ENCODE assay signal across 9 mouse cellular contexts in the genomic region with DNA sequence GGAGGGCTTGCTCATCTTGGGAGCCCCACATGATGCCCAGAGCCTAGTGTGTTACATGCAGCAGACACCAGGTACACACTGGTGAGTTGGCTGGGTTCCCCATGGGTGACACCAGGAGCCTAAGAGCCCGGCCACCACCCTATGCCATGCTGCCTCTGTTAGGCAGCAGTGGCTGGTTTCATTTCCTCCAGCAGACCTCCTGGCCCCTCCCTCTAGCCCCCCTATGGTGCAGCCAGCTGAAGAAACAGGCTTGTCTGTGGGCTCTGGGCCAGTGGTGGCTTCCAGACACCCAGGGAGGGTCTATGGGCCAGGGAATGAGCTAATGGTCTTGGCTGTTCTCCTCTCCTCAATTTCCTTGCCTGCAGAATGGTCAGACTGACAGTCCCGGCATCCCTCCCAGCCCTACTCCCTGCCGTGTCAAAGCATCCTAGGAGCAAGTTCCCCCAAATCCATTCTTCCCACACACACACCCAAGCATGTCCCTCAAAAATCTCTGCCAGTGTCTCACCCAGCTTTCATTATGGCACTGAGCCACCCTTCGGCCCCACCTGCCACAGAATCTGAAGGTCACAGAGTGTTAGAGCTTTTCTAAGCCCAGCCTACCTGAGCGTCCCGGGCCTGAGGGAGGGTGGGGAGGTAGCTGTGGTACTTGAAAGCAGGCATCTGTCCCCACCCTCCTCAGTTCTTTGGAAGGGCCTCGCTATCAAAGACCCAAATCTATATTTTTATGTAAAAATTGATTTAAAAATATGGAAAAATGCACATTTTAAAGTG. TPM values are rescaled to one million over a fixed set of nuclear protein-coding genes. Genes with fewer than 3 reads are reported as not detected.
DNase-seq lines count a peak whose midpoint lies in the region; ATAC-seq and TF ChIP-seq lines count a peak whose summit lies in the region.
"Had no signal": no experiment of that assay in that cellular context is flagged by ENCODE, and none has a peak within 500 bp of the region (broad histone marks: within the 10 kb centered on the region; RNA-seq: fewer than 3 reads in every experiment).

No protein-coding gene starts in this region.

- DNase-seq in heart, postnatal 4 days: peak; percentile 55
- no peak for DNase-seq in stomach, postnatal 0 days (ENCODE audit: low spot score)
- DNase-seq in hindbrain, embryonic 10.5 days (ENCODE audit: low spot score): peak; percentile 61
- no peak for DNase-seq in adipocyte (ENCODE audit: low spot score)
- no peak for DNase-seq in c-Kit-positive CD71-positive TER-119-positive erythroid progenitor cells, embryonic 14.5 days (ENCODE audit: low spot score)

- peaks cover 20% of the 10 kb centered on the region for H3K27me3 ChIP-seq in heart, embryonic 12.5 days (replicated peaks)
- peaks cover 28% of the 10 kb centered on the region for H3K27me3 ChIP-seq in stomach, embryonic 15.5 days (replicated peaks)
- H3K27me3 ChIP-seq in stomach, postnatal 0 days (ENCODE audit: control insufficient read depth, insufficient read depth, low read length): no peaks in the 10 kb centered on the region
- peaks cover 72% of the 10 kb centered on the region for H3K27me3 ChIP-seq in hindbrain, embryonic 10.5 days (ENCODE audit: insufficient read depth, poor library complexity, severe bottlenecking)
- H3K27me3 ChIP-seq in liver, embryonic 12.5 days (replicated peaks): peaks cover 87% of the 10 kb centered on the region

- peaks cover 89% of the 10 kb centered on the region for H3K4me1 ChIP-seq in heart, embryonic 12.5 days (replicated peaks)
- peaks cover 44% of the 10 kb centered on the region for H3K4me1 ChIP-seq in stomach, embryonic 15.5 days
- no peaks in the 10 kb centered on the region for H3K4me1 ChIP-seq in stomach, postnatal 0 days (replicated peaks; ENCODE audit: control insufficient read depth, insufficient read depth)
- peaks cover 92% of the 10 kb centered on the region for H3K4me1 ChIP-seq in hindbrain, embryonic 10.5 days (replicated peaks)
- 0 out of 2 replicates have a peak, but pooled peaks cover 7% of the 10 kb centered on the region for H3K4me1 ChIP-seq in liver, embryonic 12.5 days

- TF ChIP-seq EP300 in stomach, postnatal 0 days (optimal IDR thresholded peaks at IDR 0.05): no peak

- no peak overlapping the region for H3K4me3 ChIP-seq in heart, embryonic 12.5 days
- no peak overlapping the region for H3K4me3 ChIP-seq in stomach, embryonic 15.5 days (replicated peaks)
- no peak overlapping the region for H3K4me3 ChIP-seq in stomach, postnatal 0 days (ENCODE audit: low read depth, low read length)
- H3K4me3 ChIP-seq in hindbrain, embryonic 10.5 days: no peak overlapping the region
- H3K4me3 ChIP-seq in liver, embryonic 12.5 days: no peak overlapping the region

- no peak overlapping the region for H3K27ac ChIP-seq in heart, embryonic 12.5 days (ENCODE audit: poor library complexity, severe bottlenecking)
- no peak overlapping the region for H3K27ac ChIP-seq in stomach, embryonic 15.5 days
- H3K27ac ChIP-seq in stomach, postnatal 0 days (replicated peaks): no peak overlapping the region
- H3K27ac ChIP-seq in hindbrain, embryonic 10.5 days: peak overlapping the region; percentile 75
- H3K27ac ChIP-seq in liver, embryonic 12.5 days: no peak overlapping the region
- H3K27ac ChIP-seq: macrophage had no signal

- TF ChIP-seq CTCF in stomach, postnatal 0 days (IDR thresholded peaks at IDR 0.05; ENCODE audit: low read depth): no peak

- H3K9me3 ChIP-seq in heart, embryonic 12.5 days (replicated peaks): no peaks in the 10 kb centered on the region
- no peaks in the 10 kb centered on the region for H3K9me3 ChIP-seq in stomach, embryonic 15.5 days
- H3K9me3 ChIP-seq in stomach, postnatal 0 days (ENCODE audit: control insufficient read depth, low read length): no peaks in the 10 kb centered on the region
- no peaks in the 10 kb centered on the region for H3K9me3 ChIP-seq in hindbrain, embryonic 10.5 days
- H3K9me3 ChIP-seq in liver, embryonic 12.5 days (replicated peaks): no peaks in the 10 kb centered on the region

- no peak overlapping the region for H3K4me2 ChIP-seq in heart, embryonic 12.5 days
- H3K4me2 ChIP-seq in stomach, embryonic 15.5 days: no peak overlapping the region
- H3K4me2 ChIP-seq in stomach, postnatal 0 days (replicated peaks; ENCODE audit: low read depth): no peak overlapping the region
- no peak overlapping the region for H3K4me2 ChIP-seq in liver, embryonic 12.5 days

- no peaks in the 10 kb centered on the region for H3K36me3 ChIP-seq in heart, embryonic 12.5 days
- H3K36me3 ChIP-seq in stomach, embryonic 15.5 days: no peaks in the 10 kb centered on the region
- H3K36me3 ChIP-seq in stomach, postnatal 0 days (ENCODE audit: control insufficient read depth, insufficient read depth, low read length): no peaks in the 10 kb centered on the region
- no peaks in the 10 kb centered on the region for H3K36me3 ChIP-seq in hindbrain, embryonic 10.5 days
- H3K36me3 ChIP-seq in liver, embryonic 12.5 days: no peaks in the 10 kb centered on the region

- 34% methylated on average over 7 of the region's 7 CpGs for WGBS in heart, embryonic 12.5 days
- 44% methylated on average over 7 of the region's 7 CpGs for WGBS in stomach, embryonic 15.5 days
- 42% methylated on average over 7 of the region's 7 CpGs for WGBS in stomach, postnatal 0 days
- WGBS in hindbrain, embryonic 10.5 days: 44% methylated on average over 7 of the region's 7 CpGs
- WGBS in liver, embryonic 12.5 days (ENCODE audit: insufficient replicate concordance): 29% methylated on average over 7 of the region's 7 CpGs

- no peak for ATAC-seq in heart, embryonic 12.5 days (ENCODE audit: insufficient number of reproducible peaks, low FRiP score)
- 0 out of 2 replicates have a peak, but pooled peaks have one; percentile 17 for ATAC-seq in stomach, embryonic 15.5 days (ENCODE audit: insufficient read depth, low FRiP score, low read depth)
- ATAC-seq in stomach, postnatal 0 days (ENCODE audit: low FRiP score, low TSS enrichment): no peak
- no peak for ATAC-seq in liver, embryonic 12.5 days

- H3K9ac ChIP-seq in heart, embryonic 12.5 days: no peak overlapping the region
- H3K9ac ChIP-seq in stomach, embryonic 15.5 days: no peak overlapping the region
- H3K9ac ChIP-seq in stomach, postnatal 0 days (ENCODE audit: low read length): no peak overlapping the region
- no peak overlapping the region for H3K9ac ChIP-seq in liver, embryonic 12.5 days

RNA-seq across cellular contexts. Expression of a gene that starts 29.6 kb away (rescaled TPM):
- 100 to 1,000 TPM; 463 to 468 TPM for total RNA-seq in heart, postnatal 4 days (2021)
- polyA plus RNA-seq in heart, embryonic 12.5 days (2016; fragmentation: Nextera tagmentation; extraction: Ambion mirVana): 111 and 115 TPM in 2 replicates
- polyA plus RNA-seq in stomach, embryonic 15.5 days (2015; fragmentation: Nextera tagmentation; extraction: Ambion mirVana): 34.5 and 40.3 TPM in 2 replicates
- 28.8 and 32.7 TPM in 2 replicates for polyA plus RNA-seq in stomach, postnatal 0 days (2015; fragmentation: Nextera tagmentation; extraction: Ambion mirVana)
- 15.1 and 15.3 TPM in 2 replicates for polyA plus RNA-seq in hindbrain, embryonic 10.5 days (2016; fragmentation: Nextera tagmentation; extraction: Ambion mirVana)
- polyA plus RNA-seq in liver, embryonic 12.5 days (2016; fragmentation: Nextera tagmentation; extraction: Ambion mirVana): 13.1 and 16.1 TPM in 2 replicates

RNA-seq across cellular contexts. Expression of a gene that starts 30.7 kb away (rescaled TPM):
- 1 to 10 TPM; 1.1 to 1.2 TPM for total RNA-seq in heart, postnatal 4 days (2021)
- polyA plus RNA-seq in heart, embryonic 12.5 days (2016; fragmentation: Nextera tagmentation; extraction: Ambion mirVana): 0.28 and 0.36 TPM in 2 replicates
- polyA plus RNA-seq in stomach, embryonic 15.5 days (2015; fragmentation: Nextera tagmentation; extraction: Ambion mirVana): 0.23 and 0.43 TPM in 2 replicates
- 0.13 and 0.19 TPM in 2 replicates for polyA plus RNA-seq in stomach, postnatal 0 days (2015; fragmentation: Nextera tagmentation; extraction: Ambion mirVana)
- 0.31 and 0.37 TPM in 2 replicates for polyA plus RNA-seq in hindbrain, embryonic 10.5 days (2016; fragmentation: Nextera tagmentation; extraction: Ambion mirVana)
- polyA plus RNA-seq in liver, embryonic 12.5 days (2016; fragmentation: Nextera tagmentation; extraction: Ambion mirVana): 0.16 and 0.20 TPM in 2 replicates
- polyA plus RNA-seq: macrophage had no signal

RNA-seq across cellular contexts. Expression of a gene that starts 59.1 kb away (rescaled TPM):
- under 1 TPM; 0.11 to 0.17 TPM for total RNA-seq in heart, postnatal 4 days (2021)
- 0.08 and 0.11 TPM in 2 replicates for polyA plus RNA-seq in heart, embryonic 12.5 days (2016; fragmentation: Nextera tagmentation; extraction: Ambion mirVana)
- polyA plus RNA-seq in stomach, embryonic 15.5 days (2015; fragmentation: Nextera tagmentation; extraction: Ambion mirVana): 0.67 and 0.69 TPM in 2 replicates
- polyA plus RNA-seq in stomach, postnatal 0 days (2015; fragmentation: Nextera tagmentation; extraction: Ambion mirVana): 0.15 and 0.18 TPM in 2 replicates
- 0.11 and 0.18 TPM in 2 replicates for polyA plus RNA-seq in hindbrain, embryonic 10.5 days (2016; fragmentation: Nextera tagmentation; extraction: Ambion mirVana)
- polyA plus RNA-seq in liver, embryonic 12.5 days (2016; fragmentation: Nextera tagmentation; extraction: Ambion mirVana): 0.65 and 0.97 TPM in 2 replicates

Comparison
In these comparisons a context has a peak if more than half of its experiments do, and no peak if none do; other contexts are left out.
1. DNase-seq: peak in heart, postnatal 4 days (single experiment) and hindbrain, embryonic 10.5 days (single experiment); none in stomach, postnatal 0 days (single experiment), adipocyte (single experiment) and c-Kit-positive CD71-positive TER-119-positive erythroid progenitor cells, embryonic 14.5 days (single experiment).